Mouse (Mus musculus) heart, adult 2 months (tissue): ENCODE data around the gene Fbxl12. TPM values are rescaled to one million over a fixed set of nuclear protein-coding genes. Genes with fewer than 3 reads are reported as not detected.

ENCODE experiments used
- DNase-seq, 2 experiments: peaks; one replicate each; pipeline ENCODE4 v3.0.0; 2021
- H3K27ac ChIP-seq: fragments of 200-600 bp; 2 replicates; pipeline ENCODE4 v1.8.1; 2022
- H3K27me3 ChIP-seq: fragments of 200-500 bp; 2 replicates; pipeline ENCODE4 v1.6.1; 2012; ENCODE audit warnings: mild to moderate bottlenecking, low read length, inconsistent platforms, mixed read lengths; ENCODE audit not compliant: control insufficient read depth, insufficient read depth
- H3K36me3 ChIP-seq: fragments of 200-500 bp; 2 replicates; pipeline ENCODE4 v1.6.1; 2012; ENCODE audit warnings: low read length, inconsistent platforms; ENCODE audit not compliant: control insufficient read depth, insufficient read depth
- H3K4me1 ChIP-seq: fragments of 200-500 bp; 2 replicates; pipeline ENCODE4 v1.6.1; 2011; ENCODE audit warnings: low read length; ENCODE audit not compliant: control insufficient read depth, insufficient read depth
- H3K4me3 ChIP-seq: fragments of 200-600 bp; 2 replicates; pipeline ENCODE4 v1.8.1; 2022
- H3K79me2 ChIP-seq: fragments of 200-500 bp; replicated peaks from 2 replicates; pipeline ENCODE4 v1.6.1; 2012; ENCODE audit warnings: mild to moderate bottlenecking, inconsistent platforms, low read length, moderate library complexity, mixed read lengths; ENCODE audit not compliant: control insufficient read depth, insufficient read depth
- H3K9ac ChIP-seq: fragments of 200-500 bp; 2 replicates; pipeline ENCODE4 v1.6.1; 2012; ENCODE audit warnings: low read depth, mild to moderate bottlenecking, control low read depth, inconsistent platforms, low read length, mixed read lengths
- CTCF ChIP-seq: fragments of 200-600 bp; IDR thresholded peaks from 2 replicates; pipeline ENCODE4 v1.8.1; 2022; ENCODE audit warnings: antibody characterized with exemption, mild to moderate bottlenecking, moderate library complexity
- EP300 ChIP-seq: fragments of 200-500 bp; IDR thresholded peaks from 2 replicates; pipeline ENCODE4 v1.6.1; 2011; ENCODE audit warnings: low read depth, low read length, control low read depth; ENCODE audit not compliant: insufficient read depth
- POLR2A ChIP-seq: fragments of 200-500 bp; IDR thresholded peaks from 2 replicates; pipeline ENCODE4 v1.6.1; 2011; ENCODE audit warnings: mild to moderate bottlenecking, low read depth, low read length, control low read depth; ENCODE audit not compliant: insufficient read depth
- WGBS: fragments of 180-500 bp; shearing (Covaris S2); methylation state at CpG from one replicate; pipeline ENCODE4 v1.1.7; 2018; 5-methylcytosine and 5-hydroxymethylcytosine counted together
- intact Hi-C: fragments of 180-260 bp; cut with DNase I; formaldehyde crosslinking; loops from one replicate; pipeline ENCODE4 v1.15.1; 2025
- polyA plus RNA-seq: library from polyadenylated mRNA; depleted of rRNA; stranded (reverse); fragments of >200 nt; gene quantifications from 2 replicates; pipeline ENCODE4 v1.2.3, GENCODE M21; 2012
- total RNA-seq, 2 experiments: library from RNA; stranded (reverse); gene quantifications; 2 replicates each; pipeline ENCODE4 v1.2.3; 2021

Fbxl12 gene
- total and polyA plus RNA-seq, 3 experiments: 8.8 to 17.9 (median 10.3) TPM

DNA sequence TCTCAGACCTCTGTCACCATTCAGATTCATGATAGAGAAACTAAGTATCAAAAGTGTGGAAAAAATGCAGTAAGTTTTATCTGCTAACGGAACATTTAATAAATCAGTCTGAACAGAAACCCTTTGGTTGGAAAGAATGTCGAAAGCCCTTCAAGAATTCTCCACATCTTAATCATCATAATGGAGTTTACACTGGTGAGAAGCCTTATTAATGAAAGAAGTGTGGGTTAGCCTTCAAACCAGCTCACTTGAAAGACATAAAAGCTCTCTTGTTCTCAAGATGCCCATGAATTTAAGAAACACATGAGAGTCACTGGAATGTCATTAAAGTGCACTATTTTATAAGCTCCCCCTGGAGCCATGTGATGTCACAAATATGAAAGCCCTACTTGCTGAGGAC, 27.9 kb downstream of the Fbxl12 start:
- Histone ChIP-seq H3K9ac (no peak overlapping the region), H3K4me1 (no peaks in the 10 kb centered on the region), H3K4me3 (no peak overlapping the region), H3K27ac (no peak overlapping the region), H3K79me2 (no peaks in the 10 kb centered on the region), H3K27me3 (no peaks in the 10 kb centered on the region), H3K36me3 (no peaks in the 10 kb centered on the region)
- no peak for DNase-seq
- TF ChIP-seq POLR2A: no peak
- no peak for TF ChIP-seq EP300
- TF ChIP-seq CTCF: no peak
- intact Hi-C loops: no loop called here
- 85% methylated on average over 2 of the region's 2 CpGs for WGBS

- DNase-seq: no peak
- 77% methylated on average over 5 of the region's 5 CpGs for WGBS
- intact Hi-C loops: no loop called here
- H3K36me3 ChIP-seq: no peaks in the 10 kb centered on the region
- no peak overlapping the region for H3K4me3 ChIP-seq
- H3K4me1 ChIP-seq: no peaks in the 10 kb centered on the region
- H3K27me3 ChIP-seq: no peaks in the 10 kb centered on the region
- TF ChIP-seq CTCF: no peak
- no peak overlapping the region for H3K27ac ChIP-seq
- H3K79me2 ChIP-seq: no peaks in the 10 kb centered on the region
- no peak overlapping the region for H3K9ac ChIP-seq
Observed at GRCm38 (mm10) chr9:20611976-20612375, 32.6 kb downstream of the Fbxl12 start.

GRCm38 (mm10) chr9:20609831-20610464, 34.6 kb downstream of the Fbxl12 start:
- Histone ChIP-seq H3K27ac (no peak overlapping the region), H3K79me2 (no peaks in the 10 kb centered on the region), H3K4me3 (no peak overlapping the region), H3K36me3 (no peaks in the 10 kb centered on the region), H3K9ac (no peak overlapping the region), H3K27me3 (no peaks in the 10 kb centered on the region), H3K4me1 (no peaks in the 10 kb centered on the region)
- 75% methylated on average over 5 of the region's 5 CpGs for WGBS
- intact Hi-C loops: no loop called here
- DNase-seq: no peak
- no peak for TF ChIP-seq EP300
- TF ChIP-seq CTCF: peak; percentile 18; the same call in 1 of the 2 replicates

GRCm38 (mm10) chr9:20607100-20607974, 37.2 kb downstream of the Fbxl12 start:
- intact Hi-C loops: loop anchor here (1.0 to 2.0 kb wide), 2 partner anchors 26 to 35 kb away; partner anchors contain the start of genes Ubl5 and Zfp846
- Histone ChIP-seq H3K27me3 (no peaks in the 10 kb centered on the region), H3K4me3 (peak overlapping the region; percentile 69), H3K27ac (peak overlapping the region; percentile 99), H3K9ac (peak overlapping the region; percentile 87), H3K79me2 (no peaks in the 10 kb centered on the region), H3K4me1 (no peaks in the 10 kb centered on the region), H3K36me3 (no peaks in the 10 kb centered on the region)
- peak; percentile 91 to 93 for DNase-seq
- TF ChIP-seq POLR2A (peak; percentile 79), EP300 (0 out of 2 replicates have a peak, but pooled peaks have one; percentile 38), CTCF (no peak)
- WGBS: under 1% methylated on average over 57 of the region's 57 CpGs

GRCm38 (mm10) chr9:20606269-20606668, 38.3 kb downstream of the Fbxl12 start:
- no peaks in the 10 kb centered on the region for H3K36me3 ChIP-seq
- no peaks in the 10 kb centered on the region for H3K27me3 ChIP-seq
- no peak overlapping the region for H3K27ac ChIP-seq
- 95% methylated on average over 1 of the region's 1 CpGs for WGBS
- no peaks in the 10 kb centered on the region for H3K79me2 ChIP-seq
- H3K9ac ChIP-seq: no peak overlapping the region
- DNase-seq: no peak
- TF ChIP-seq CTCF (no peak), POLR2A (no peak)
- intact Hi-C loops: loop anchor here (2.0 kb wide), 1 partner anchor 37 kb away; the partner anchor contains the start of gene Ubl5
- H3K4me3 ChIP-seq: no peak overlapping the region
- no peaks in the 10 kb centered on the region for H3K4me1 ChIP-seq

GRCm38 (mm10) chr9:20601270-20601669, 43.3 kb downstream of the Fbxl12 start:
- 73% methylated on average over 6 of the region's 6 CpGs for WGBS

More at GRCm38 (mm10) chr9:20601270-20601669, 43.3 kb downstream of the Fbxl12 start:
- Histone ChIP-seq H3K27me3 (no peaks in the 10 kb centered on the region), H3K27ac (no peak overlapping the region), H3K36me3 (no peaks in the 10 kb centered on the region; the same call in 1 of the 2 replicates), H3K9ac (no peak overlapping the region), H3K4me3 (no peak overlapping the region), H3K79me2 (no peaks in the 10 kb centered on the region), H3K4me1 (no peaks in the 10 kb centered on the region)
- intact Hi-C loops: no loop called here
- no peak for TF ChIP-seq POLR2A
- TF ChIP-seq CTCF: no peak
- TF ChIP-seq EP300: no peak
- no peak for DNase-seq
